Mouse (Mus musculus) neural tube, postnatal 0 days (tissue): ENCODE results near the gene Foxe3. TPM values are rescaled to one million over a fixed set of nuclear protein-coding genes. Genes with fewer than 3 reads are reported as not detected.

Source experiments
- polyA plus RNA-seq: library from polyadenylated mRNA; unstranded; fragments of >200 nt; fragmentation: Nextera tagmentation; extraction: Ambion mirVana; gene quantifications from 2 replicates; pipeline ENCODE4 v1.2.1, GENCODE M21; 2015

Foxe3 gene
- polyA plus RNA-seq: not detected in 2 replicates

DNA sequence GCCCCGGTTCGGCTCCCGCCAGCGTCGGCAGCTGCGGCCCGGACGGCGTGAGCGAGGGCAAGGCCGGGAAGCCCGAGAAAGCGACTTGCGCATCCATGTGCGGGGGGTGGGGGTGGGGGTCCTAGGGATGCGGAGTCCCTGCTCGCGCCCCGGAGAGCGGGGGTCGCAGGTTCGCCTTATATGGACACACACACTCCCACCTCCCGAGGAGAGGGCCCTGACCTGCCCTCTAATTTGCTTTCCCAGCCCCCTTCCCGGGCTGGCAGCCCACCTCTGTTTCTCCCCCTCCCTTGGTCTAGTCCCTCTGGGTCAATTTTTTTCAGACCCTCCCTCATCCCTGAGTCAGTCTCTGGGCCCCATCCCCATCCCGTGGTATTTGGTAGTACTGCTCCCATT is at the start of gene Foxe3:
Gene Foxe3 (minus strand): TSS at position 97 of the 396 bp plus-strand sequence.

DNA sequence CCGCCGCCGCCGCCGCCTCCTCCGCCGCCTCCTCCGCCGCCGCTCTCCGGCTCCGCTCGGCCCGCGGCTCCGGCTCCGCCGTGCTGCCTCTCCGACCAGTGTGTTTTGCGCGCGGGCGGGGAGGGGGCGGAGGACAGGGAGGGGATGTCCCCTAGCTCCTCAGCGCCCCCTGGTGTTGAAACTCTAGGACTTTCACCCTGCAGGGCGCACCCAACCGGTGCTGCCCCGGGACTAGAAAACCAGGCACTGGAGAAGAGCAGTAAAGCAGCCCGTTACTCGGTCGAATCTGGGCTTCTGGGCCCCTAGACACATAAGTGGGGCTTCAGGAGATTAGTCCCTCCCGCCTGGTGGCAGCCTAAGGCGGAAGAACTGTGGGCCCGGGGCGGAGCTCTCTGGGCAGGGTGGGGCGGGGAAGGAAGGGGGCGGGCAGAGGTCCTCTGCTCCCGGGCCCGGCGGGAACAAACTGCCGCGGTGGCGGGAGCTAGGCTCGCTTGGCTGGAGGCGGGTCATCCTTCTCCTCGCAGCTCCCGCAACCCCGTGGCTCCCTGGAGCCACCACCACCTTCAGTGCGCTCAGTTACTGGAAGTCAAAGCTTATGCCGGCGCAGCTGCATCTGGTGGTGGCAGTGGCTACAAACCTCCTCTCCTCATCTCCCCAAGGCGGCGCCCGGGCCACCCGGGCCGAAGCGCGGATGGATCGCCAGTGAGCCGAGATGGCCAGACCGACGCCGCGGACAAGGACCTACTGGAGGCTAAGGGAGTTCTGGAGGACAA is 16.8 kb downstream of the Foxe3 start, which contains the start of gene Foxd2:
Gene Foxd2 (minus strand): TSS at position 45 of the 773 bp plus-strand sequence.

Other genes with a start within 250 kb of the Foxe3 start
- not detected in 2 replicates for gene Gm12830, start 104.3 kb downstream of the Foxe3 start, polyA plus RNA-seq
- gene Foxd2, start 17.1 kb downstream of the Foxe3 start, polyA plus RNA-seq: 0.25 and 0.59 TPM in 2 replicates
- 168 and 193 TPM in 2 replicates for gene Cmpk1, start 61.2 kb upstream of the Foxe3 start, polyA plus RNA-seq
- 0.81 and 0.96 TPM in 2 replicates for gene Stil, start 74.1 kb upstream of the Foxe3 start, polyA plus RNA-seq
- gene Tal1, start 130.4 kb upstream of the Foxe3 start, polyA plus RNA-seq: 0.93 and 0.98 TPM in 2 replicates
- 3.3 and 5.5 TPM in 2 replicates for gene Pdzk1ip1, start 162.7 kb upstream of the Foxe3 start, polyA plus RNA-seq
- gene Cyp4x1, start 208.3 kb upstream of the Foxe3 start, polyA plus RNA-seq: 9.5 and 9.6 TPM in 2 replicates